Mouse (Mus musculus): ENCODE measurements around the gene Ehd3. TPM values are rescaled to one million over a fixed set of nuclear protein-coding genes. Genes with fewer than 3 reads are reported as not detected.

The Ehd3 gene
- total RNA-seq, 4 experiments from 2014 or later: 57.1 to 102 (median 78.3) TPM

Other genes starting within 250 kb of the Ehd3 start
- 1 to 10 TPM; 2.0 to 6.9 (median 4.1) TPM for gene Galnt14, start 93.7 kb upstream of the Ehd3 start, total RNA-seq (2022)
- 100 to 1,000 TPM; 136 to 432 (median 285) TPM for gene Xdh, start 146.1 kb downstream of the Ehd3 start, total RNA-seq (2022)
- gene Srd5a2, start 243.8 kb downstream of the Ehd3 start, total RNA-seq (2022): 1,000 to 10,000 TPM in 2 of 4 experiments, 100 to 1,000 TPM in 2; 113 to 4,046 (median 2,061) TPM